ENCODE assay signal across 15 mouse cellular contexts in the genomic region with DNA sequence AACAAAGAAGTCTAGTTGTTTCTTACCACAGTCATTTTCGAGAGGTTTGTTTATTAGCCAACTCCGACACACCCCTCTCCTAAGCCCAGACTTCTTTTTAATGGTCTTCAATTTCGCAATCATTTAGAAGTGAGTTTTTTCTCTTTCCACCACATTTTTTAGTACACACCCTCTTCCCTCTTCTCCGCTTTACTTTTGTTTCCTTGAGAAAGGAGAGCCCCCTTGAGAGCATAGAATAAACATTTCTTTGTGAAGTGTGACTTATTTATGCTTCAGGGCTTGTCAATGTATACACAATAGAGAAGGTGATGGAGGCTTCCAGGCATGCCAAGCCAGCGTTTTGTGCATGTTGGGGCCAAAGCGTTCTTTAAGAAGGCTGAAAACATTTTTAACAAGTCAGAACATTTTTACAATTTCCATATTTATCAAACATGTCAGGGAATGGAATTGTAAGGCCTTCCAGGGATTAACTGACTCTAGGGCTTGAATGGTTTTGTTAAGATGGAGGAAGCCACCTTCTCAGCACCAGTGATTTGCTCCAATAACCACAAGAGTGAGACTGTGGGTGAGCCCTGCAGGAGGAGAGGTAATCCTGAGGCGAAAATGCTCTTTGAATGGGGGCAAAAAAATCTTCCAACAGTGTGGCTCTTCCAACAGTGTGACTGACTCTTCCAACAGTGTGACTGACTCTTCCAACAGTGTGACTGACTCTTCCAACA.
DNase-seq lines count a peak whose midpoint lies in the region; ATAC-seq lines count a peak whose summit lies in the region.
"Had no signal": no experiment of that assay in that cellular context is flagged by ENCODE, and none has a peak within 500 bp of the region (broad histone marks: within the 10 kb centered on the region; RNA-seq: fewer than 3 reads in every experiment).

No protein-coding gene starts in this region.

- H3K4me2 ChIP-seq in heart, embryonic 16.5 days (ENCODE audit: low read depth, low read length): no peak overlapping the region
- H3K4me2 ChIP-seq in embryonic facial prominence, embryonic 12.5 days (replicated peaks): no peak overlapping the region
- H3K4me2 ChIP-seq: liver, embryonic 12.5 days; midbrain, embryonic 12.5 days had no signal

- H3K27me3 ChIP-seq in heart, embryonic 16.5 days (ENCODE audit: control insufficient read depth, insufficient read depth, low read length): no peaks in the 10 kb centered on the region
- H3K27me3 ChIP-seq in embryonic facial prominence, embryonic 12.5 days: no peaks in the 10 kb centered on the region
- H3K27me3 ChIP-seq: liver, embryonic 12.5 days; midbrain, embryonic 12.5 days had no signal

- no peak for ATAC-seq in heart, embryonic 16.5 days (replicated peaks; ENCODE audit: extremely low read depth, insufficient read depth, low FRiP score)
- ATAC-seq in embryonic facial prominence, embryonic 12.5 days (ENCODE audit: insufficient number of reproducible peaks, insufficient read depth, low FRiP score, low TSS enrichment): no peak
- ATAC-seq: liver, embryonic 12.5 days had no signal

- 68% methylated on average over 7 of the region's 7 CpGs for WGBS in heart, embryonic 16.5 days
- WGBS in embryonic facial prominence, embryonic 12.5 days: 50% methylated on average over 7 of the region's 7 CpGs

- H3K9ac ChIP-seq in heart, embryonic 16.5 days (ENCODE audit: low read length): no peak overlapping the region
- no peak overlapping the region for H3K9ac ChIP-seq in embryonic facial prominence, embryonic 12.5 days
- H3K9ac ChIP-seq: liver, embryonic 12.5 days; midbrain, embryonic 12.5 days had no signal

- H3K4me3 ChIP-seq in heart, embryonic 16.5 days (ENCODE audit: low read length): no peak overlapping the region
- no peak overlapping the region for H3K4me3 ChIP-seq in embryonic facial prominence, embryonic 12.5 days
- H3K4me3 ChIP-seq: erythroblast, embryonic 14.5 days; liver, embryonic 12.5 days; midbrain, embryonic 12.5 days had no signal

- intact Hi-C loops in heart, postnatal 14 days (cut with DNase I): no loop called here

- peaks cover 6% of the 10 kb centered on the region for H3K4me1 ChIP-seq in heart, embryonic 16.5 days (ENCODE audit: control insufficient read depth, insufficient read depth, low read length)
- peaks cover 32% of the 10 kb centered on the region for H3K4me1 ChIP-seq in embryonic facial prominence, embryonic 12.5 days
- H3K4me1 ChIP-seq: liver, embryonic 12.5 days had no signal

- DNase-seq in heart, postnatal 14 days: no peak
- peak; percentile 59 for DNase-seq in 416B (ENCODE audit: low read depth)
- peak; percentile 67 for DNase-seq in lung, postnatal 36 days
- no peak for DNase-seq in cerebellum, postnatal 14 days
- no peak for DNase-seq in layer of hippocampus, adult 9-11 months
- DNase-seq in urinary bladder, postnatal 10 days (ENCODE audit: low spot score): no peak
- DNase-seq: cerebellum, adult 8-10 months; gastrocnemius, postnatal 14 days; kidney, adult 18-20 months; thymus, adult 18-20 months had no signal

- no peaks in the 10 kb centered on the region for H3K9me3 ChIP-seq in heart, embryonic 16.5 days (replicated peaks; ENCODE audit: control insufficient read depth, low read length)
- H3K9me3 ChIP-seq in embryonic facial prominence, embryonic 12.5 days: no peaks in the 10 kb centered on the region
- H3K9me3 ChIP-seq: liver, embryonic 12.5 days; midbrain, embryonic 12.5 days had no signal

- no peaks in the 10 kb centered on the region for H3K36me3 ChIP-seq in heart, embryonic 16.5 days (ENCODE audit: control insufficient read depth, insufficient read depth)
- H3K36me3 ChIP-seq in embryonic facial prominence, embryonic 12.5 days: no peaks in the 10 kb centered on the region
- H3K36me3 ChIP-seq: liver, embryonic 12.5 days; midbrain, embryonic 12.5 days had no signal

- 0 out of 2 replicates have a peak overlapping the region, but pooled peaks have one; percentile 7 for H3K27ac ChIP-seq in heart, embryonic 16.5 days (ENCODE audit: low read length)
- peak overlapping the region; percentile 72; the same call in 1 of the 2 replicates for H3K27ac ChIP-seq in embryonic facial prominence, embryonic 12.5 days
- H3K27ac ChIP-seq: liver, embryonic 12.5 days; midbrain, embryonic 12.5 days had no signal

Comparison
In these comparisons a context has a peak if more than half of its experiments do, and no peak if none do; other contexts are left out.
1. DNase-seq: peak in 416B (single experiment) and lung, postnatal 36 days (single experiment); none in heart, postnatal 14 days (0 of 2), cerebellum, postnatal 14 days (0 of 2), layer of hippocampus, adult 9-11 months (single experiment) and urinary bladder, postnatal 10 days (single experiment).